Mouse (Mus musculus) central nervous system, embryonic 18 days (tissue): ENCODE measurements around the gene Hmgn1. TPM values are rescaled to one million over a fixed set of nuclear protein-coding genes. Genes with fewer than 3 reads are reported as not detected.

ENCODE experiments used
- polyA plus RNA-seq: library from polyadenylated mRNA; depleted of rRNA; stranded (reverse); fragments of >200 nt; gene quantifications from 2 replicates; pipeline ENCODE4 v1.2.3, GENCODE M21; 2012; rRNA removed

The Hmgn1 gene
- 220 and 228 TPM in 2 replicates for polyA plus RNA-seq

GRCm38 (mm10) chr16:96127657-96128344, at the start of gene Hmgn1:
Gene Hmgn1 (minus strand): TSS chr16:96127729.

GRCm38 (mm10) chr16:96145110-96145800, 17.7 kb upstream of the Hmgn1 start, which contains the start of gene Wrb:
Gene Wrb (plus strand): TSS chr16:96145407.

DNA sequence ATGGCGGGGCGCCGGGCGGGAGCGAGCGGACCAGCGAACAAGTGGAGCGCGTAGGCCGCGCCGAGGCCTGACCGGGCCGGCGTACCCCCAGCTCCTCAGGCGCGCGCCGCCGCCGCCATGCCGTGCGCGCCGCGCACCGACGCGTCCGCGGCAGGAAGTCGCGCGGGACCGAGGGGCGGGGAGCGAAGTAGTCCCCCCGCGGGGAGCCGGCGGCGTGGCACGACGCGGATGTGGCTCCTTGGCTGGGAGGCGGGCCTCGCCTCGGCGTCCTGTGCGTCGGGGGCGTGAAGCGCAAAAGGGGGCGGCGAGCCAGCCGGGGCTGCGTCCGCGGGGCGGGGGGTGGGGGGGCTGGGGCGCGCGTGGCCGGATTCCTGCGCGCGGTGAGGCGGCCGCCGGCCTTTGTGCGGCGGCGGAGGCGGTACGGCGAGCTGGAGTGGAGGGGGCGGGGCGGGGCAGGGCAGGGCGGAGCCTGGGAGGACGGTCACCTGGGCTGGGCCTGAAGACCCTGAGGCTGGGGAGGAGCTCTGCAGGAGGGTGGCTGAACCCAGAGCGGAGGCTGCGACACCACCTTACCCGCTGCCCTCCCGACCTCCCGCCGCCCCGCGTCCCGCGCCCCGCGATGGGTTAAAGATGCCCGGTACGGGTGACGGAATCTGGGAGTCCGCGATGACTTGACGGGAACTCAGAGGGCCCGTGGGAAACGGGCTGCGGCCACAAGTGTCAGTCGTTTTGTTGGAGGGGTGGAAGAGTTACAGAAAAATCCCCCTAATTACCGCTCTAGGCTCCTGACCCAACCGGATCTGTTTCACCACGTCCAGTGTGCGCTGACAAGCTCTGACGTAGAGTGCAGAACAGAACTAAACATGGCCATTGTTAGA, 45.0 kb downstream of the Hmgn1 start, which contains the start of gene Brwd1:
TSS of gene Brwd1 (minus strand) at position 226 of the 878 bp plus-strand sequence.

Other genes starting within 250 kb of the Hmgn1 start
- 47.5 and 54.4 TPM in 2 replicates for gene Psmg1, start 136.8 kb downstream of the Hmgn1 start, polyA plus RNA-seq
- 134 and 137 TPM in 2 replicates for gene Brwd1, start 45.2 kb downstream of the Hmgn1 start, polyA plus RNA-seq
- gene Wrb, start 17.7 kb upstream of the Hmgn1 start, polyA plus RNA-seq, result 178 and 182 TPM in 2 replicates
- 2.1 TPM in 2 replicates for gene Lca5l, start 64.5 kb upstream of the Hmgn1 start, polyA plus RNA-seq
- gene Sh3bgr, start 72.7 kb upstream of the Hmgn1 start, polyA plus RNA-seq, result 2.7 and 5.8 TPM in 2 replicates
- gene B3galt5, start 108.1 kb upstream of the Hmgn1 start, polyA plus RNA-seq, result 3.9 and 4.1 TPM in 2 replicates